Mouse (Mus musculus): ENCODE measurements at regions not wholly inside any gene's neighbourhood (a gene's known extent, or its start where the extent isn't known, plus 50 kb on each side); places are given as distances from the start of the nearest gene placed in this dataset.
"Not testable (repeated sequence)": the region's sequence is repeated elsewhere in the genome, so short reads cannot be mapped to it uniquely, and the experiment has no call there.

GRCm38 (mm10) chr14:102790916-102791315, 191.5 kb downstream of the Kctd12 start:
- DNase-seq, result no peak

DNA sequence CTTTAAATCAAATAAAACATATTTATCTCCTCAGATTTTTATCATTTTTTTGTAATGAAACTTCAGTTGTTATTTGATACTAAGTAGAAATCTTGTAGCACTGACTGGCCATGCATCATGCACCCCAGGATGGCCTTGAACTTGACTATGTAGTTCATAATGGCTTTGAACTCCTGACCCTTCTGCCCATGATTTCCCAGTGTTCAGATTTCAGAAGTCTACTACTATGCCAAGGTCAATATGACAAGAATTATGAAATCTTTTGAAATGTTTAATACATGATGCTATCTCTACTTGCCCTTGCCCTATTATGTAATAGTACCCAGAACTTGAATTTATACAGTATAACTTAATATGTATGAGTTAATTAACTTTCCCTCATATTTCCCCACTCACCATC, 200.2 kb downstream of the Kctd12 start:
- DNase-seq, result no peak

DNA sequence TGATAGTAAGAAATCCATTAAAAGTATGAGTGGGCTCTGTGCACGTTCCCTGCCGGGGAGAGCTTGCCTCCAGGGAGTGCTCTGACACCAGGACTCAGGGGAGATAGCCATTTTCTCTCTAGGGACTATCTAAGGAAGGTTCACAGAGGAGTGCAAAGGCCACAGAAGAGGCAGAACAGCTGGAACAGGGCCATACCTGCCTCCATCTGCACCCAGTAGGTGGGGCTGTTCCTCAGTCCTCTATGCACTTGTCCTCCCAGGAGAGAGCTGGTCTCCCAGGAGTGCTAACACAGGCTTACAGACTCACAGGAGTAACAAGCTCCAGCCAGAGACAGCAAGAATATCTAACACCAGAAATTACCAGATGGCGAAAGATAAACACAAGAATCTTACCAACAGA, 212.7 kb downstream of the Kctd12 start:
- DNase-seq, result peak; percentile 31 to 34

DNA sequence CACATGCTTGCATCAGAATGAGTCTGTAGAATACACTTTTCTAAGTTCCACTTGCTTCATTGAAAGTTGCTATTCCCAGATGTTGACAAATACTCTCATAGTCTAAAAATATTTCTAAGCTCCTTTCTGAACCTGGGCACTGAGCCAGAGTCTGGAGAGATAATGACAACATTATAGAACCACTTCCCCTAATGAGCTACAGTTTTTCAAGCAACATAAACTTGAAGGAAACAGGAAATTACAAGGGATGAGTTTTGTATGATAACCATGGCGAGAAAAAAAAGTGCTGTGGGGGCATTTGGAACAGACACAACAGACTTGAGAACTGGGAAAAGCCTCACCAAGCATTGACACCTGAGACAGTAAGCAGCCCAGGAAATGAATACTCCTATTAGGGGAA, 233.8 kb downstream of the Kctd12 start:
- peak; percentile 4 to 20 for DNase-seq

GRCm38 (mm10) chr14:102742331-102742730, 240.1 kb downstream of the Kctd12 start:
- DNase-seq, result no peak

DNA sequence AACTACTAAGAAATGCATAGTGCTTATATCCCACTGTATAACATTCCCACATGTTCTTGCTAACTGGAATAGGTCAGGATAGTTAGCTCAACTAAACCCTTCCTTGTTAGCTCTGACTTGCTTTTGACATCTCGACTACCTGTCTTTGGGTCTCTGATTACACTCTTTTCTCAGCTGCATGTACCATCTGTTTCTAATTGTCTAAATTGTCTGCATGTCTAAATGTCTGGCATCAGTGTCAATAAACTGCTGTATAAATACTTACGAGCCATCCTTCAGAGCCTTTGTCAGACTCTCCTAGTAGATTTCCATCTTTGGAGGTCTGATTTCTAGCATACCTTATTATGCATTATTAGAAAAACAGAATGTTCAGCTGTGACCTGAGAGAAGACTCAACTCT, 245.8 kb downstream of the Kctd12 start:
- no peak for DNase-seq

DNA sequence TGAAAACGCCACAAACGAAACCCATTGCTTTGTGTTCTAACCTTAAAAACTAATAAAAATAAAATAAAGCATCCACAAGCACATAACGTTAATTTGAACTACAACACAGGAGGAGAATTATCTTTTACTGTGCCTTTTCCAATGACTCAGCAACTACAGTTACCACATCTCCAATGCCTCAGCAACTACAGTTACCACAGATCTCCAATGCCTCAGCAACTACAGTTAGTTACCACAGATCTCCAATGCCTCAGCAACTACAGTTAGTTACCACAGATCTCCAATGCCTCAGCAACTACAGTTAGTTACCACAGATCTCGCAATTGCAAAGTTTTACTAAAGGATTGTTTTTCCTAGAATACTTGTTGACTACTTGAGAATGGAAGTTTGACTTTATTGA, 248.7 kb downstream of the Kctd12 start:
- not testable (repeated sequence) for DNase-seq

DNA sequence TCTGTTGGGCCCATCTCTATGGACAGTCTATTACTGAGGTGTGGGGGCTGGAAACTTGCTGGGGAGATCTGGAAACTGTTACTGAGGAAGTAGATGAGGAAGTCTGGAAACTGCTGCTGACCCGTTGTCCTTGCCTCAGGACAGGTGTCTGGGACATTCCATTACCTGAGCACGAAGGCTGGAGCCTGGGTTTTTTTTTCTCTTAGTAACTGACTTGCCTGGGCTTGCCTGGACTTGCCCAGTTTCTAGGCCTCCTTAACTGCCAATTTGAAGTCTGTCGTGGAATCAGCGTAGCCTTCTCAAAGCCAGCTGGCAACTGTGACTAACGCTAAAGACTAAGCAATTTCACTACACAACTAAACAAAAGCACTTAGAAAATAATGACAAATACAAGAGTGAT, 250.7 kb downstream of the Kctd12 start:
- DNase-seq, result peak; percentile 3 to 16

GRCm38 (mm10) chr14:102722633-102723032, 259.8 kb downstream of the Kctd12 start:
- no peak for DNase-seq

DNA sequence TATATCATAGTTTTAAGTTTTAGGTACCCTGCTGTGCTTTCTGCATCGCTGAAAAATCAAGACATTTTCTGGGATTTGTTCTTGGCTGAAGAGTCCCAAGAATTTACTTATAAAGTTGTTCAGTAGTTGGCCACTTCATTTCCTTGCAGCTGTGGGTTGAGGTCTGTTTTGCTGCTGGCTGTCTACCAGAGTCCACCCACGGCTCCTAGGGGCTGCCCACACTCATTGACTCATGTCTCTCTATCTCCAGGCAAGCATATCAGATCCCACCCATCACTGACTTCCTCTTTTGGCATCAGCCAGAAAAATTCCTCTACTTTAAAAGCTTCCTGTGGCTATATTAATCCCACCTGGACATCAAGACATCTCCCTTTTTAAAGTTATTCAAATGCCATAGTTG, 263.9 kb downstream of the Kctd12 start:
- no peak for DNase-seq

DNA sequence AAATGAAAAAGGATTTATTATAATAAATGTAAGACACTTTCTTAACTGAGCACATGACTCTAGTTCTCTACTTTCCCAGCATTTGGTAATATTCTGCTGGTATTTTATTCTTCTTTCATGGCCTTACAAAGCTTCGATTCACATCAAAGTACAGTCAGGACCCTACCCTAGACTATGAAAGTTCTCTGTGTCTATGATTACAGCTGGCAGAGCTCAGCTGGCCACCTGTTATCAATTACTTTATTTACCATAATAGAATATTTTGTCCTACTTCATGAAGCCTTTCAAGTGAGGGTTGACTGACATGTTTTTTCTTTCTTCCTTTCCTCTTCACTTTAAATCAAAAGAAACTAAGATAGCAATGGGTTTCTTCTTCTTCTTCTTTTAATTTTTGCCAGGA, 269.8 kb downstream of the Kctd12 start:
- no peak for DNase-seq

DNA sequence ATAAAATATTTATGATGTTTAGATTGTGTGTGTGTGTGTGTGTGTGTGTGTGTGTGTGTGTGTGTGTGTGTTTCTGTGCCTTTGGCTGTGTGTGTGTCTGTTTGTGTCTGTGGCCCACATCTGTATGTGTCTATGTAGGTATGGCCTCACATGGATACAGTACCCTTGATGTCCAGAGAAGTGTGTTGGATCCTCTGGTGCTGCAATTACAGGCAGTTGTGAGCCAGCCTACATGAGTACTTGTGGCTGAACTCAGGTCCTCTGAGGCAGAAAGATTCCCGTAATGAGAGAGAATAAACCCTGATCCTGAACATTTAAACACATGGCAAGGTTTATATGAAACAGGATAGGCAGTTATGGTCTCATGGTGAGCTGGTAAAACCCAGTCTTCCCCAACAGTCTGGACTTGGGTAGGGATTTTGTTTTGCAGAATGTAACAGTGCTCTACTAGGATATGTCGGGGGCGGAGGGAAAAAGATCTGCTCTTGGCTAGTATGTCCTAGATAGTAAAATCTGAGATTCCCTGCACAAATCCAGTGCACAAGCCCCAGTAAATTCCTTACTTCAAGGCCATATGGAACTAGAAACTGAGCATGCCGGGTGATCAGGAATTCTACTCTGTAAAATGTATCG, 275.6 kb downstream of the Kctd12 start:
- no peak for DNase-seq

- DNase-seq, result no peak
Measured at GRCm38 (mm10) chr14:102701108-102701507, 281.3 kb downstream of the Kctd12 start.

GRCm38 (mm10) chr14:102700457-102700856, 282.0 kb downstream of the Kctd12 start:
- no peak for DNase-seq

DNA sequence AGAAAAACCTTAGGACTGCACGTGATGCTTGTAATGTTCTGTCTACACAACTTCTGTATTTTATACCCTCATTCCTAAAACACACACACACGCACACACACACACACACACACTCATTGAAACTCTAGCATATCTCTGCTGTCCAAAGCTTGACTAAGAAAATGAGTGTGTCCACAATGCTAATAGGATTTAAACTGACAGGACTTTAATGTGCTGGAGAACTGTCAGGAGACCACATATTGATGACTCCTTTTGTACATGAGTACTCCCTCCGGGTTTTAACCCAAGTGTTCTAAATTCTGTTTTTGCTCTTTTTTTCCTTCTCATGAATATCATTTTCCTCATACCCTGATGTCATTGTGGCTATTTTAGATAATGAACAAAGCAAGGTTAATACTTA, 283.4 kb downstream of the Kctd12 start:
- DNase-seq, result no peak

GRCm38 (mm10) chr14:102686791-102687190, 295.6 kb downstream of the Kctd12 start:
- DNase-seq, result no peak

GRCm38 (mm10) chr14:102676582-102676981, 305.9 kb downstream of the Kctd12 start:
- no peak for DNase-seq

DNA sequence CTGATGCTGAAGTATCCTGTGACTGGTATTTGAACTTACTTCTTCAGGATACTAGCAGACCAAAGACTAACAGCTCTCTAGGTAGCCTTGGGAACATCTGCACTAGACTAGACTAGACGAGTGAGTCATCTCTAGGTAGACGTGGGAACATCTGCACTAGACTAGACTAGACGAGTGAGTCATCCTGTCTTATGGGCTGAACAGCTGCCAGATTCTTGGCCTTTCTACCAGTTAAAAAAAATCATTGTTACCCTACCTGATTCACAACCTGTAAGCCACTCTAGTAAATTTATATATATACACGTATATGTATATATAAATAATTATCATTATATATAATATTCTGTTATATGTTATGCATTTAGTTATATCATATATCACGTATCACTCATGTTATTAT, 307.8 kb downstream of the Kctd12 start:
- DNase-seq, result no peak

GRCm38 (mm10) chr14:102673724-102674123, 308.7 kb downstream of the Kctd12 start:
- DNase-seq, result no peak

GRCm38 (mm10) chr14:102663240-102663639, 319.2 kb downstream of the Kctd12 start:
- no peak for DNase-seq

- no peak for DNase-seq
Measured at GRCm38 (mm10) chr14:102660351-102660750, 322.1 kb downstream of the Kctd12 start.

GRCm38 (mm10) chr14:102656235-102656634, 326.2 kb downstream of the Kctd12 start:
- no peak for DNase-seq

DNA sequence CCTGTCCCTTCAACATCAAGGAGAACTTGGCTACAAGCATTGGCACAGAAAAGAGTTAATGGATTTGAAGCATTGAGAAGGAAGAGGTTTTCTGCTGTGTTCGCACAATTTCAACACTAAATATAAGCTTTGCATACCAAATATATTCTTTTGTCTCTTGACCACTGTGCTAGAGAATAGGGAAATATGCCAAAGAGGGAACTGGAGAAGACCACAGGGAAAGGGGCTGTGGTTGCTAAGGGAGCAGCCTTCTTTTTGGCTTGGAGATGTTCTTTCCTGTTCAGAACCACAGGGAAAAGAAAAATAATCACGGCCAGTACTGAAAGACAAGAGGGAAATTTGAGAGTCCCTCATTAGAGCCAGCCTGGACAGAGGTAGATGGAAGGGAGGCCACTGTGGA, 352.8 kb downstream of the Kctd12 start:
- DNase-seq, result no peak

- DNase-seq, result no peak
Measured at GRCm38 (mm10) chr14:102621546-102621945, 360.9 kb downstream of the Kctd12 start.

DNA sequence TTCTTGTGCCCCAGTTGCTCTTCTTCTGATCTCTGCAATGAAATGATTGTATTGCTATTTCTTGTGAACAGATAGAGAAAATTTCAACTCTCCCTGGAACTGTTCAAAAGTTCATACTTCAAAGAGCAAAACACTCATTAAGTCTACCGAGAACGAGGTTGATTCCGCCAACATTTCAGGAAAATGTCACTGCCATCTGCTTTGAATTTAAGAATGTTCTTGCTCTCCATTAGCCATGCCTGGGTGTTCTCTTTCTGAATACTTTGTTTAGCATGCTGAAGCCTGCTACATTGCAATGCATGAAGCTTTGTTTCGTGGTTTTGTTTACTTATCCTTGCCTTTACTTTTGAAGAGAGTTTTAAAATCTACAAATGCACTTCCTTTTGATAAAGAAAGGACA, 363.4 kb downstream of the Kctd12 start:
- no peak for DNase-seq

Data from lung, adult 18-20 months (tissue).